Mouse (Mus musculus): Measurements from ENCODE around the gene Meis2.

Gene Meis2

GRCm38 (mm10) chr2:115947714-115948226, 117.9 kb downstream of the Meis2 start:
- no peak for DNase-seq (ENCODE audit: inconsistent ontology term)

GRCm38 (mm10) chr2:115943044-115943443, 122.6 kb downstream of the Meis2 start:
- DNase-seq (ENCODE audit: inconsistent ontology term) = no peak

- no peak for DNase-seq (ENCODE audit: inconsistent ontology term)
Observed at GRCm38 (mm10) chr2:115939849-115940248, 125.8 kb downstream of the Meis2 start.

GRCm38 (mm10) chr2:115938926-115939563, 126.6 kb downstream of the Meis2 start:
- peak; percentile 6 for DNase-seq (ENCODE audit: inconsistent ontology term)

- DNase-seq (ENCODE audit: inconsistent ontology term) = peak; percentile 27
Observed at GRCm38 (mm10) chr2:115938296-115938695, 127.3 kb downstream of the Meis2 start.

- DNase-seq (ENCODE audit: inconsistent ontology term) = peak; percentile 47
Observed at GRCm38 (mm10) chr2:115937896-115938295, 127.7 kb downstream of the Meis2 start.

GRCm38 (mm10) chr2:115936786-115937185, 128.9 kb downstream of the Meis2 start:
- no peak for DNase-seq (ENCODE audit: inconsistent ontology term)

- no peak for DNase-seq (ENCODE audit: inconsistent ontology term)
Observed at GRCm38 (mm10) chr2:115934299-115934698, 131.3 kb downstream of the Meis2 start.

GRCm38 (mm10) chr2:115933259-115933658, 132.4 kb downstream of the Meis2 start:
- no peak for DNase-seq (ENCODE audit: inconsistent ontology term)

- DNase-seq (ENCODE audit: inconsistent ontology term) = no peak
Observed at GRCm38 (mm10) chr2:115925744-115926143, 139.9 kb downstream of the Meis2 start.

GRCm38 (mm10) chr2:115924472-115924871, 141.2 kb downstream of the Meis2 start:
- DNase-seq (ENCODE audit: inconsistent ontology term) = no peak

GRCm38 (mm10) chr2:115923247-115923646, 142.4 kb downstream of the Meis2 start:
- peak; percentile 85 for DNase-seq (ENCODE audit: inconsistent ontology term)

GRCm38 (mm10) chr2:115921687-115922086, 144.0 kb downstream of the Meis2 start:
- DNase-seq (ENCODE audit: inconsistent ontology term) = no peak

- no peak for DNase-seq (ENCODE audit: inconsistent ontology term)
Observed at GRCm38 (mm10) chr2:115920336-115920951, 145.2 kb downstream of the Meis2 start.

- peak; percentile 33 for DNase-seq (ENCODE audit: inconsistent ontology term)
Observed at GRCm38 (mm10) chr2:115919141-115920071, 146.2 kb downstream of the Meis2 start.

- no peak for DNase-seq (ENCODE audit: inconsistent ontology term)
Observed at GRCm38 (mm10) chr2:115918561-115918960, 147.1 kb downstream of the Meis2 start.

GRCm38 (mm10) chr2:115914539-115914938, 151.1 kb downstream of the Meis2 start:
- no peak for DNase-seq (ENCODE audit: inconsistent ontology term)

GRCm38 (mm10) chr2:115912948-115913529, 152.6 kb downstream of the Meis2 start:
- no peak for DNase-seq (ENCODE audit: inconsistent ontology term)

- no peak for DNase-seq (ENCODE audit: inconsistent ontology term)
Observed at GRCm38 (mm10) chr2:115911913-115912642, 153.6 kb downstream of the Meis2 start.

GRCm38 (mm10) chr2:115910217-115910616, 155.4 kb downstream of the Meis2 start:
- no peak for DNase-seq (ENCODE audit: inconsistent ontology term)

GRCm38 (mm10) chr2:115901007-115901406, 164.6 kb downstream of the Meis2 start:
- DNase-seq (ENCODE audit: inconsistent ontology term) = no peak
